Mouse (Mus musculus) megakaryocyte, embryonic 14.5 days (primary cell): ENCODE measurements around the gene Cited1. TPM values are rescaled to one million over a fixed set of nuclear protein-coding genes. Genes with fewer than 3 reads are reported as not detected.
"Not testable (repeated sequence)": the region's sequence is repeated elsewhere in the genome, so short reads cannot be mapped to it uniquely, and the experiment has no call there.

Source experiments
- H3K27me3 ChIP-seq: replicated peaks from 2 replicates; pipeline ENCODE3; 2012; ENCODE audit warnings: inconsistent platforms
- H3K36me3 ChIP-seq: replicated peaks from 2 replicates; pipeline ENCODE3; 2012; ENCODE audit warnings: low read length, inconsistent platforms, mixed read lengths
- H3K4me1 ChIP-seq: 2 replicates; pipeline ENCODE4 v1.6.1; 2012; ENCODE audit warnings: inconsistent platforms
- H3K4me3 ChIP-seq: replicated peaks from 2 replicates; pipeline ENCODE3; 2012; ENCODE audit warnings: moderate library complexity, mild to moderate bottlenecking, inconsistent platforms
- H3K9me3 ChIP-seq: 2 replicates; pipeline ENCODE4 v1.6.1; 2012; ENCODE audit warnings: inconsistent platforms
- FLI1 ChIP-seq: IDR thresholded peaks from 2 replicates; pipeline ENCODE4 v1.6.1; 2012; ENCODE audit warnings: low read length, inconsistent platforms, mixed read lengths
- GATA1 ChIP-seq: IDR thresholded peaks from 3 replicates; pipeline ENCODE4 v1.6.1; 2012; ENCODE audit warnings: mixed read lengths, low read length, inconsistent platforms, borderline replicate concordance
- polyA plus RNA-seq: library from polyadenylated mRNA; stranded (reverse); fragments of >175 nt; gene quantifications from 2 replicates; pipeline ENCODE4 v1.2.3, GENCODE M21; 2012; ENCODE audit warnings: low replicate concordance; ENCODE audit not compliant: insufficient read depth

Gene Cited1
- polyA plus RNA-seq, 1 experiment, result not detected

- Histone ChIP-seq H3K9me3 (no peaks in the 10 kb centered on the region), H3K27me3 (peaks cover 4% of the 10 kb centered on the region), H3K4me3 (no peak overlapping the region), H3K4me1 (no peaks in the 10 kb centered on the region), H3K36me3 (no peaks in the 10 kb centered on the region)
- TF ChIP-seq GATA1 (no peak), FLI1 (no peak)
Measured at GRCm38 (mm10) chrX:102219126-102219525, 32.9 kb downstream of the Cited1 start.

GRCm38 (mm10) chrX:102215356-102215755, 36.6 kb downstream of the Cited1 start:
- not testable (repeated sequence) for H3K9me3 ChIP-seq, H3K36me3 ChIP-seq

More at GRCm38 (mm10) chrX:102215356-102215755, 36.6 kb downstream of the Cited1 start:
- not testable (repeated sequence) for H3K27me3 ChIP-seq, H3K4me3 ChIP-seq, H3K4me1 ChIP-seq

Other genes starting within 250 kb of the Cited1 start
- gene Rtl5, start 180.9 kb downstream of the Cited1 start, polyA plus RNA-seq, result 1.3 and 4.8 TPM in 2 replicates
- gene Pin4, start 132.7 kb downstream of the Cited1 start, polyA plus RNA-seq, result 9.7 TPM in 1 of 2 replicates, not detected in the other
- 0.18 TPM in 1 of 2 replicates, not detected in the other for gene Ercc6l, start 95.1 kb downstream of the Cited1 start, polyA plus RNA-seq
- gene Rps4x, start 62.8 kb downstream of the Cited1 start, polyA plus RNA-seq, result 12.0 and 148 TPM in 2 replicates